Mouse (Mus musculus): Measurements from ENCODE around the gene Dnajc19.
"Not testable (repeated sequence)": the region's sequence is repeated elsewhere in the genome, so short reads cannot be mapped to it uniquely, and the experiment has no call there.

Dnajc19 gene

GRCm38 (mm10) chr3:34080900-34081662, at the start of gene Dnajc19:
Gene Dnajc19 (minus strand): TSS chr3:34081321.
- DNase-seq (ENCODE audit: low read depth, low spot score), result peak; percentile 89

GRCm38 (mm10) chr3:34129957-34130356, 48.8 kb upstream of the Dnajc19 start:
- DNase-seq (ENCODE audit: low read depth, low spot score), result no peak

DNA sequence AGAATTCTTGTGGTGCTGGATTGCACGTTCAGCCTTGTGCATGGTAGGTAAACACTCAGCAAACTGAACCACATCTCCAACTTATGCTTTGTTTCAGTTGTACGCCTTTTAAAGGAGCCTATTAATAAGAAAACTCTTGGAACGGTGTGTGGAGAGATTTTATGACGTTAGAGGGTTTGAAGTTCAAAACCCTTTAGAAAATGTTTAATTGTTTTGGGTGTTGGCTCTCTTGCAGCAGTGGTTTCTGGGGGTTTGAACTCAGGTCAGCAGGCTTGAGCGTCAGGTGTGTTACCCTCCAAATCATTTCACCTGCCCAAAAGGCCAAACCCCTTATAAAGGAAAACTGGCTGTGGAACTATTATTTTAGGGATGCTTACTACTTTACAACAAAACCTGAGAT, 40.2 kb upstream of the Dnajc19 start:
- no peak for DNase-seq (ENCODE audit: low read depth, low spot score)

- DNase-seq (ENCODE audit: low read depth, low spot score), result no peak
Observed at GRCm38 (mm10) chr3:34120791-34121190, 39.7 kb upstream of the Dnajc19 start.

DNA sequence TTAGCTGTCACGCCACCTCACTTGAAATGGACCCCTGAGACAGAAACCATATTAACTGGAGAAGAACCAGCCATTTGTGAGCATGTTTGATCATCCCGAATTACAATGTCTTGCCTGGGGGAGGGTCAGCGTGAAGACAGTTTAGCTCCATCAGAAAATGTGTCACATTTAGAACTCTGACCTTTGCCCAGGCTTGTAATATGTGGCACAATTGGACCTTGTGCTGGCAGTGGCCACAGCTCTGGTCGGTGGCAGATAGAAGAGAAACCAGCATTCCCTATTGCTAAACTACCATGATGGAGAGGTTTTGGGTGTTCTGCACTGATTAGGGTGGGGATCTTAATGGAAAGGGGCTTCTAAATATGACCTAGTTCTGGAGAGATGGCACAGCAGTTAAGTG, 38.7 kb upstream of the Dnajc19 start:
- no peak for DNase-seq (ENCODE audit: low read depth, low spot score)

GRCm38 (mm10) chr3:34115806-34116205, 34.7 kb upstream of the Dnajc19 start:
- peak; percentile 43 for DNase-seq (ENCODE audit: low read depth, low spot score)

DNA sequence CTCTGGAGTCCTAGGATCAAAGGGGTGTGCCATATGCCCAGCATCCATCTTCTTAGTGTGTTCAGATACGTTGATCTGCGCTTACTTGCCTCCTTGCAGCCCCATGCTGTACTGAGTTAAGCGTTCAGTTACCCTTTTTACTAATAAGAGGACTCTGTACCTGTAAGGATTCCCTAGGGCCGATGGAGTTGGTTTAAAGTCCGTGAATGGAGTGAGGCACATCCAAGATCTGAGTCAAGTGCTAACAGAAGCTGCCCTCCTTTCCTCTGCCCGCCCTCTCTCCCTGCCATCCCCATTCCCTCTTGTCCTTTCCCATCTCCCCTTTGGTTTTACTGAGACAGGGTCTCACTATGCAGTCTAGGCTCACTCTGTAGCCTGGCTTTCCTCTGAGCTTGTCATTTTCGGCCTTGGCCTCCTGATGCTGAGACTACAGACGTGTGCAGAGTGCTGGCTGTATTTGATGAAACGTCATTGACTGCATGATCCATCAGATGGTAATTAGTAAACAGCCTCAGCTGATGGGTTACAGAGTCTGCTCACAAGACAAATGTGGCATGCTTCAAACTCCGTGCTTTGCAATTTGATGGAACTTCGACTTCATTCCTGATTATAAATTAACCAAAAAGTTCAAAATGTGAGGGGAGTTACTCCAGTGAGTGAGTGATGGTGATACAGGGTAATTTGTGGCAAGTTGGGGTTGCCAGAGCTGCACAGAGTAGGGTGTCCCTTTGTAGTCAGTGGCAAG, 31.0 kb upstream of the Dnajc19 start:
- DNase-seq (ENCODE audit: low read depth, low spot score), result no peak

GRCm38 (mm10) chr3:34107631-34108030, 26.5 kb upstream of the Dnajc19 start:
- DNase-seq (ENCODE audit: low read depth, low spot score), result no peak

DNA sequence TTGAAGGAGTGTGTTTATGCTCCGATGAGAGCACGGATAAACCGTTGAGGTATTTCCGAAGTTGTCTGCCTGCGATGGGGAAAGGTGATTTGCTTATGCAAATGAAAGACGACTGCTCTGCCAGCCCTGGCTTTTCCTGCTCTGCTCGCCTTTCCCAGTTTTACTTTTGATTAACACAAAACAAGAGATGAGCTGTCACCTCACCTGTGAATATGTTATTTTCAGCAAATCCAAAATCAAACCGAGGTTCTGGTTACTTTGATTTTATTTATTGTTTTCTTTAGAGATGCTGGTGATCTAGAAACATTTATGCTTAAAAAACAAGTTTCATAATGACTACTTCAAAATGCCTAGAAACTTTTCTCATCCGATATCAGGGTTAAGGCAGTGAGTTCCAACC, 25.3 kb upstream of the Dnajc19 start:
- no peak for DNase-seq (ENCODE audit: low read depth, low spot score)

- DNase-seq (ENCODE audit: low read depth, low spot score), result no peak
Observed at GRCm38 (mm10) chr3:34103902-34104672, 23.0 kb upstream of the Dnajc19 start.

- DNase-seq (ENCODE audit: low read depth, low spot score), result no peak
Observed at GRCm38 (mm10) chr3:34102891-34103290, 21.8 kb upstream of the Dnajc19 start.

GRCm38 (mm10) chr3:34083655-34084054, 2.5 kb upstream of the Dnajc19 start:
- no peak for DNase-seq (ENCODE audit: low read depth, low spot score)

DNA sequence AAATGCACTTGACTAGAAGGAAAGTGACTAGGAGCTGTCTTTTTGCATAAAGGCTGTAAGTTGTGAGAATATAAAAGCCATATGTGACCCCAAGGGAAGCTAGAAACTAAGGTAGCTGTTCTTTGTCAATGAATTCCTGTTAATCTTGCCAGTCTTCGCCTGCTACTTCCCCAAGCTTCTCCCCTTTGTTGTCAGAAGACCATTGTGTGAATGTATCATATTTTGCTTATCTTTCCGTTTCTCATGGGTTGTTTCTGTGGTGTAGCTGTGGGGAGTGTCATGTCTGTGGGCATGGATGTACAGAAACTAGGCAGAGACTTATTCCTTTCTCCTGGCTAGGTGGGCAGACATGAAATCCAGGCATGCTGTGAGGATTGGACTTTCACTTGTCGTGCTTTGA, 808 bp upstream of the Dnajc19 start:
- no peak for DNase-seq (ENCODE audit: low read depth, low spot score)

GRCm38 (mm10) chr3:34076058-34076759, 4.9 kb downstream of the Dnajc19 start:
- no peak for DNase-seq (ENCODE audit: low read depth, low spot score)

DNA sequence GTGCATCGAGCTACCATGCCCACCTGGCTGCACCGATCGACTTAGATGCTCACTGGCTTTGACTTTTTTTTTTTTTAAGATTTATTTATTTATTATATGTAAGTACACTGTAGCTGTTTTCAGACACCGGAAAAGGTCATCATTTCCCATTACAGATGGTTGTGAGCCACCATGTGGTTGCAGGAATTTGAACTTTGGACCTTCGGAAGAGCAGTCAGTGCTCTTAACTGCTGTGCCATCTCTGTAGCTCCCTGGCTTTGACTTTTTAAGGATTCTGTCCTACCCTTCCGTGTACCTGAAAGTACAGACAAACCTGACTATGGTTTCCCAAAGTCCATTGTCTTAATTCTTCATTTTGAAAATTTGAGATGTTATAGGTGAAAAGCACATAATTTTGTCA, 8.4 kb downstream of the Dnajc19 start:
- no peak for DNase-seq (ENCODE audit: low read depth, low spot score)

GRCm38 (mm10) chr3:34068943-34069342, 12.2 kb downstream of the Dnajc19 start:
- not testable (repeated sequence) for DNase-seq (ENCODE audit: low read depth, low spot score)

DNA sequence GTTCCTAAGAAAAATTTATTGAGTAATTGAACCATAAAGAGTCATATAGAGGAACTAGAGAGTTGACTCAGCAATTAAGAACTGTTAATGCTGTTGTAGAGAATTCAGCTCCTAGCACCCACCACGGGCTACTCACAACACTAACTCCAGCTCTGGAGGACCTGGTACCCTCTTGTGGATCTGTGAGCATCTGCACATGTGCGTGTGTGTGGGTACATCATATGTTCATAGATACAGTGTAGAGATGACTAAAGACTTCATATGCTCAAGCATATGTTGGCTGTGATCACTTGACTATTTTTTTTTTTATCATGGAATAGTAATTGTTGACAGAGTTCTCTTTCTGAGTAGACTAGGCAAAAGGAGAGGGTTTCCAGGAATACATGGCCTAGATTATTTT, 18.8 kb downstream of the Dnajc19 start:
- DNase-seq (ENCODE audit: low read depth, low spot score), result no peak

- DNase-seq (ENCODE audit: low read depth, low spot score), result no peak
Observed at GRCm38 (mm10) chr3:34041990-34042389, 39.1 kb downstream of the Dnajc19 start.

GRCm38 (mm10) chr3:34035706-34036105, 45.4 kb downstream of the Dnajc19 start:
- DNase-seq (ENCODE audit: low read depth, low spot score), result no peak

DNA sequence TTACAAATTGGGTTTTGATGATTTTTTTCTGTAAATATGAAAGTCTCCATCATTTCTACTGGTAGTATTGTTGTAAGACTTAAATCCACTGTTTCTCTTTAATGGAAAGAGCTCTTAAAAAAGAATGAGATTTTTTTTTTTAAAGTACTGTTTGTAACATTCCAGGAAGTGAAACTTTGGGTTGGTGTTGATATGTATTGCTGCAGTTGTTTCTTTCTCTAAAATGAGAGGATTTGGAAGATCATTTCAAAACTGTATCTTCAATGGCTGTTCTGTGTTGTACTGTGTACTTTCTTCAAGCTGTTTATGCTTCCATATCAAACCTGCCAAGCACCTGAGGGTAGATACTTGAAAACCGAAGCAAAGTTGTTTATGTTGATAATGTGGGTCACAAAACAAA, 46.3 kb downstream of the Dnajc19 start:
- DNase-seq (ENCODE audit: low read depth, low spot score), result no peak

GRCm38 (mm10) chr3:34033720-34034364, 47.3 kb downstream of the Dnajc19 start:
- no peak for DNase-seq (ENCODE audit: low read depth, low spot score)
